In genomic region chr8:113975810-113976209, GRCm38 (mm10) we compare ENCODE assay signal across 23 mouse cellular contexts.
A peak's percentile ranks its signal among the peaks of the same experiment; 100 is the strongest.
DNase-seq lines count a peak whose midpoint lies in the region; ATAC-seq and TF ChIP-seq lines count a peak whose summit lies in the region.
"Had no signal": no experiment of that assay in that cellular context is flagged by ENCODE, and none has a peak within 500 bp of the region (broad histone marks: within the 10 kb centered on the region; RNA-seq: fewer than 3 reads in every experiment).

No protein-coding gene starts in this region.

- H3K36me3 ChIP-seq in lung, embryonic 14.5 days (ENCODE audit: insufficient read depth): no peaks in the 10 kb centered on the region
- H3K36me3 ChIP-seq in lung, embryonic 16.5 days (ENCODE audit: control insufficient read depth, insufficient read depth, low read length): no peaks in the 10 kb centered on the region
- H3K36me3 ChIP-seq in stomach, postnatal 0 days (ENCODE audit: control insufficient read depth, insufficient read depth, low read length): no peaks in the 10 kb centered on the region
- H3K36me3 ChIP-seq: embryonic facial prominence, embryonic 10.5 days; embryonic facial prominence, embryonic 12.5 days; forebrain, embryonic 15.5 days; G1E had no signal

- H3K4me3 ChIP-seq in lung, embryonic 14.5 days (ENCODE audit: low read depth, low read length): no peak overlapping the region
- H3K4me3 ChIP-seq in lung, embryonic 16.5 days (ENCODE audit: low read length): no peak overlapping the region
- no peak overlapping the region for H3K4me3 ChIP-seq in stomach, postnatal 0 days (ENCODE audit: low read depth, low read length)
- H3K4me3 ChIP-seq: embryonic facial prominence, embryonic 10.5 days; embryonic facial prominence, embryonic 12.5 days; forebrain, embryonic 13.5 days; forebrain, embryonic 15.5 days had no signal

- 51% methylated on average over 5 of the region's 5 CpGs for WGBS in lung, embryonic 14.5 days
- 45% methylated on average over 5 of the region's 5 CpGs for WGBS in lung, embryonic 16.5 days
- 54% methylated on average over 5 of the region's 5 CpGs for WGBS in stomach, postnatal 0 days

- H3K4me1 ChIP-seq in lung, embryonic 14.5 days (ENCODE audit: insufficient read depth): peaks cover 3% of the 10 kb centered on the region; the same call in 1 of the 2 replicates
- H3K4me1 ChIP-seq in lung, embryonic 16.5 days (replicated peaks; ENCODE audit: control insufficient read depth, insufficient read depth, low read length): peaks cover 12% of the 10 kb centered on the region
- no peaks in the 10 kb centered on the region for H3K4me1 ChIP-seq in stomach, postnatal 0 days (replicated peaks; ENCODE audit: control insufficient read depth, insufficient read depth)

- no peak for TF ChIP-seq EP300 in stomach, postnatal 0 days (optimal IDR thresholded peaks at IDR 0.05)

- ATAC-seq in lung, embryonic 14.5 days (ENCODE audit: insufficient read depth): peak; percentile 29; the same call in 1 of the 2 replicates
- peak; percentile 47; the same call in 1 of the 2 replicates for ATAC-seq in lung, embryonic 16.5 days (ENCODE audit: low read depth)
- no peak for ATAC-seq in stomach, postnatal 0 days (ENCODE audit: low FRiP score, low TSS enrichment)
- ATAC-seq: activated CD4-positive, CD25-positive, alpha-beta regulatory T cell, adult 4 months; CD4-positive, CD25-positive, alpha-beta regulatory T cell, adult 4 months; forebrain, embryonic 13.5 days; forebrain, embryonic 15.5 days; Patski had no signal

- H3K9ac ChIP-seq in lung, embryonic 14.5 days: no peak overlapping the region
- no peak overlapping the region for H3K9ac ChIP-seq in lung, embryonic 16.5 days (ENCODE audit: low read length)
- no peak overlapping the region for H3K9ac ChIP-seq in stomach, postnatal 0 days (ENCODE audit: low read length)
- H3K9ac ChIP-seq: embryonic facial prominence, embryonic 12.5 days; forebrain, embryonic 13.5 days; forebrain, embryonic 15.5 days had no signal

- peak; percentile 25 for TF ChIP-seq CTCF in lung, embryonic 14.5 days (IDR thresholded peaks at IDR 0.05; ENCODE audit: low read depth)
- peak; percentile 10; the same call in 1 of the 2 replicates for TF ChIP-seq CTCF in stomach, postnatal 0 days (IDR thresholded peaks at IDR 0.05; ENCODE audit: low read depth)

- peak overlapping the region; percentile 42; the same call in 1 of the 2 replicates for H3K27ac ChIP-seq in lung, embryonic 14.5 days (ENCODE audit: low read depth)
- peak overlapping the region; percentile 2; the same call in 1 of the 2 replicates for H3K27ac ChIP-seq in lung, embryonic 16.5 days (ENCODE audit: low read length)
- H3K27ac ChIP-seq in stomach, postnatal 0 days (replicated peaks): no peak overlapping the region
- H3K27ac ChIP-seq: embryonic facial prominence, embryonic 12.5 days; forebrain, embryonic 13.5 days; forebrain, embryonic 15.5 days had no signal

- H3K4me2 ChIP-seq in lung, embryonic 14.5 days: no peak overlapping the region
- H3K4me2 ChIP-seq in lung, embryonic 16.5 days (ENCODE audit: low read depth, low read length): no peak overlapping the region
- H3K4me2 ChIP-seq in stomach, postnatal 0 days (replicated peaks; ENCODE audit: low read depth): no peak overlapping the region
- H3K4me2 ChIP-seq: embryonic facial prominence, embryonic 12.5 days; forebrain, embryonic 13.5 days; forebrain, embryonic 15.5 days had no signal

- DNase-seq in lung, embryonic 14.5 days: peak; percentile 51
- DNase-seq in lung, postnatal 10 days: no peak
- DNase-seq in lung, postnatal 14 days: no peak
- DNase-seq in stomach, postnatal 0 days (ENCODE audit: low spot score): no peak
- DNase-seq: adrenal gland, adult 8-10 months; adrenal gland, postnatal 14 days; adrenal gland, postnatal 36 days; B cell, adult 2 months; cerebellum, adult 11-12 months; cerebellum, adult 2 months; cerebellum, adult 9-10 months; cerebellum, postnatal 10 days; cerebellum, postnatal 25 days had no signal

- no peaks in the 10 kb centered on the region for H3K27me3 ChIP-seq in lung, embryonic 14.5 days (ENCODE audit: insufficient read depth, low read length)
- H3K27me3 ChIP-seq in lung, embryonic 16.5 days (ENCODE audit: control insufficient read depth, insufficient read depth, low read depth, low read length): no peaks in the 10 kb centered on the region; the same call in 1 of the 2 replicates
- no peaks in the 10 kb centered on the region for H3K27me3 ChIP-seq in stomach, postnatal 0 days (ENCODE audit: control insufficient read depth, insufficient read depth, low read length)
- H3K27me3 ChIP-seq: CH12.LX; embryonic facial prominence, embryonic 12.5 days; forebrain, embryonic 13.5 days; forebrain, embryonic 15.5 days; Patski had no signal

- H3K9me3 ChIP-seq in lung, embryonic 14.5 days (ENCODE audit: low read depth, low read length): no peaks in the 10 kb centered on the region
- H3K9me3 ChIP-seq in lung, embryonic 16.5 days (ENCODE audit: control insufficient read depth, low read length): no peaks in the 10 kb centered on the region; the same call in 1 of the 2 replicates
- H3K9me3 ChIP-seq in stomach, postnatal 0 days (ENCODE audit: control insufficient read depth, low read length): no peaks in the 10 kb centered on the region
- H3K9me3 ChIP-seq: embryonic facial prominence, embryonic 10.5 days; embryonic facial prominence, embryonic 12.5 days; forebrain, embryonic 13.5 days; forebrain, embryonic 15.5 days had no signal
